Mouse (Mus musculus) kidney, embryonic 15.5 days (tissue): ENCODE data around the gene Uckl1. TPM values are rescaled to one million over a fixed set of nuclear protein-coding genes. Genes with fewer than 3 reads are reported as not detected.

Experiments used
- ATAC-seq: fragments of 200-750 bp; cut with Nextera tagmentation; replicated peaks from 2 replicates; pipeline ENCODE4 v1.8.0; 2017; ENCODE audit warnings: moderate TSS enrichment; ENCODE audit not compliant: low FRiP score
- H3K27ac ChIP-seq: fragments of 300-500 bp; sonication (generic); 2 replicates; pipeline ENCODE4 v1.5.1; 2015; ENCODE audit warnings: mild to moderate bottlenecking, inconsistent platforms
- H3K27me3 ChIP-seq: fragments of 300-500 bp; sonication (generic); 2 replicates; pipeline ENCODE4 v1.6.1; 2015; ENCODE audit warnings: inconsistent platforms
- H3K36me3 ChIP-seq: fragments of 300-500 bp; sonication (generic); 2 replicates; pipeline ENCODE4 v1.6.1; 2015; ENCODE audit warnings: inconsistent platforms
- H3K4me1 ChIP-seq: fragments of 300-500 bp; sonication (generic); 2 replicates; pipeline ENCODE4 v1.6.1; 2015; ENCODE audit warnings: inconsistent platforms
- H3K4me2 ChIP-seq: fragments of 300-500 bp; sonication (generic); 2 replicates; pipeline ENCODE4 v1.6.1; 2015; ENCODE audit warnings: moderate library complexity, mild to moderate bottlenecking, inconsistent platforms
- H3K4me3 ChIP-seq: fragments of 300-500 bp; sonication (generic); replicated peaks from 2 replicates; pipeline ENCODE4 v1.5.1; 2015; ENCODE audit warnings: mild to moderate bottlenecking, inconsistent platforms
- H3K9ac ChIP-seq: fragments of 300-500 bp; sonication (generic); 2 replicates; pipeline ENCODE4 v1.6.1; 2015; ENCODE audit warnings: mild to moderate bottlenecking, inconsistent platforms
- H3K9me3 ChIP-seq: fragments of 300-500 bp; sonication (generic); replicated peaks from 2 replicates; pipeline ENCODE4 v1.6.1; 2016; ENCODE audit warnings: inconsistent platforms
- WGBS: fragments of 180-500 bp; shearing (Covaris S2); methylation state at CpG from one replicate; pipeline ENCODE4 v1.1.7; 2015; ENCODE audit warnings: mixed read lengths; 5-methylcytosine and 5-hydroxymethylcytosine counted together
- microRNA-seq: library from miRNA; unstranded; fragments of <30 nt; microRNA quantifications from one replicate; pipeline ENCODE4, GENCODE M21; 2016
- polyA plus RNA-seq: library from polyadenylated mRNA; unstranded; fragments of >200 nt; fragmentation: Nextera tagmentation; extraction: Ambion mirVana; gene quantifications from 2 replicates; pipeline ENCODE4 v1.2.1, GENCODE M21; 2015

Uckl1 gene
- polyA plus RNA-seq, 1 experiment from 2014 or later: 59.0 TPM

DNA sequence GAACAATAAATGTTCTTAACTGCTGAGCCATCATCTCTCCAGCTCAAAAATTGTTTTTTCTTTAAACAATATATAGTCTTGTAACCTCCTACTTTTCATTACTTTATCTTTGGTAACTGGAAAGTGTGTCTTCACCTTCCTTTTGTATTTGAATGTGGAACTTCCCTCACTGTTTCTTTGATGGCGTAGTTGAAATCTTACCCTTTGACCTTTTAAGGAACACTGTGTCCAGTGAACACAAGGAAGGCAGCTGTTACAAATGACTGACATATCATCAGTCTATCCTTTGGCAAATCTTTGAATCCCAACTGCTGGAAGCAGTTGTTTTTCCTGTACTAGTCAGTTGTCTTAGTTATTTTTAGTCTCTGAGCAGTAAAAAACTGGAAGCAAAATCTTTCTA is 55.6 kb downstream of the Uckl1 start:
- Histone ChIP-seq H3K36me3 (peaks cover 48% of the 10 kb centered on the region), H3K4me2 (no peak overlapping the region), H3K27ac (no peak overlapping the region), H3K27me3 (no peaks in the 10 kb centered on the region), H3K4me3 (no peak overlapping the region), H3K9ac (no peak overlapping the region), H3K4me1 (0 out of 2 replicates have a peak, but pooled peaks cover 3% of the 10 kb centered on the region), H3K9me3 (no peaks in the 10 kb centered on the region)
- WGBS: 91% methylated on average over 1 of the region's 1 CpGs
- ATAC-seq: no peak

- Histone ChIP-seq H3K27me3 (no peaks in the 10 kb centered on the region), H3K4me2 (no peak overlapping the region), H3K9me3 (no peaks in the 10 kb centered on the region), H3K27ac (peak overlapping the region; percentile 57; the same call in 1 of the 2 replicates), H3K9ac (no peak overlapping the region), H3K36me3 (peaks cover 23% of the 10 kb centered on the region), H3K4me1 (peaks cover 18% of the 10 kb centered on the region), H3K4me3 (no peak overlapping the region)
- WGBS: 76% methylated on average over 5 of the region's 5 CpGs
- ATAC-seq: no peak
Observed at GRCm38 (mm10) chr2:181525526-181525925, 59.2 kb downstream of the Uckl1 start.

DNA sequence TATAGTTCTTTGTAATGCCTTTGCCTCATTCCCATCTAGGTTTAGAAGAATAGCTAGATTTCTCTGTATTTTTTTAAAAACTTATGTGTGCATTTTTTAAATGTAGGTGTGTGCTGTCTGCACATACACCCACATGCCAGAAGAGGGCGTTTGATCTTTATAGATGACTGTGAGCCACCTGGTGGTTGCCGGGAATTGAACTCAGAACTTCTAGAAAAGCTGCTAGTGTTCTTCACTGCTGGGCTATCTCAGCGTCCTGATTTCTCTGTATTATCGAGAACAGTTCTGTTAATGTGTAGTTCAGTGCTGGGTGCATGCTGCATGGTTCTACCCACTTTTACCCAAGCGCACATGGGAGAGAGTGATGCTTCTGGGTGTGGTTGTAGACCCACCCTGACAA is 61.9 kb downstream of the Uckl1 start:
- Histone ChIP-seq H3K27ac (no peak overlapping the region), H3K4me1 (peaks cover 26% of the 10 kb centered on the region)

GRCm38 (mm10) chr2:181521491-181521890 is 63.2 kb downstream of the Uckl1 start:
- peak overlapping the region; percentile 90 for H3K4me3 ChIP-seq

More for the DNA sequence above, 61.9 kb downstream of the Uckl1 start:
- Histone ChIP-seq H3K4me2 (no peak overlapping the region), H3K9me3 (no peaks in the 10 kb centered on the region), H3K36me3 (peaks cover 7% of the 10 kb centered on the region; the same call in 1 of the 2 replicates), H3K9ac (no peak overlapping the region), H3K27me3 (no peaks in the 10 kb centered on the region), H3K4me3 (no peak overlapping the region)
- no peak for ATAC-seq
- 73% methylated on average over 5 of the region's 5 CpGs for WGBS

DNA sequence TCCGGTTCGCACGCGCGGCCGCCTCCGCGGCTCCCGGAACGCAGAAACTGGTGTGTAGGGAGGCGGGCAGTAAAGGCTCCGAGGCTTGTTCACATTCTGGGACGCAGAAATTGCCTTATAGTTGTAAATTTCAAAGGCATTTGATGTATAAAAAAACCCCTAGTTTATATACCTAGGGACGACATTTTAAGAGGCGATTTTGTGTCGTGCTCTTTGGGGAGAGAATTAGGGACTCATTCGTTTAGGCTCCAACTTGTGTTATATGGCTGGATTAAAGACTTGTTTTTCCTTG is 63.8 kb downstream of the Uckl1 start:
- Histone ChIP-seq H3K27ac (peak overlapping the region; percentile 99), H3K4me1 (peaks cover 26% of the 10 kb centered on the region), H3K9ac (peak overlapping the region; percentile 95), H3K9me3 (no peaks in the 10 kb centered on the region), H3K27me3 (no peaks in the 10 kb centered on the region), H3K4me3 (peak overlapping the region; percentile 90), H3K4me2 (peak overlapping the region; percentile 66), H3K36me3 (peaks cover 26% of the 10 kb centered on the region)
- WGBS: 0% methylated on average over 17 of the region's 17 CpGs
- no peak for ATAC-seq

More at GRCm38 (mm10) chr2:181521491-181521890, 63.2 kb downstream of the Uckl1 start:
- peak overlapping the region; percentile 95 for H3K9ac ChIP-seq
- H3K4me1 ChIP-seq: peaks cover 26% of the 10 kb centered on the region
- peaks cover 20% of the 10 kb centered on the region for H3K36me3 ChIP-seq
- no peaks in the 10 kb centered on the region for H3K9me3 ChIP-seq
- ATAC-seq: no peak
- H3K27ac ChIP-seq: no peak overlapping the region
- WGBS: 43% methylated on average over 10 of the region's 10 CpGs
- H3K27me3 ChIP-seq: no peaks in the 10 kb centered on the region
- H3K4me2 ChIP-seq: peak overlapping the region; percentile 66

DNA sequence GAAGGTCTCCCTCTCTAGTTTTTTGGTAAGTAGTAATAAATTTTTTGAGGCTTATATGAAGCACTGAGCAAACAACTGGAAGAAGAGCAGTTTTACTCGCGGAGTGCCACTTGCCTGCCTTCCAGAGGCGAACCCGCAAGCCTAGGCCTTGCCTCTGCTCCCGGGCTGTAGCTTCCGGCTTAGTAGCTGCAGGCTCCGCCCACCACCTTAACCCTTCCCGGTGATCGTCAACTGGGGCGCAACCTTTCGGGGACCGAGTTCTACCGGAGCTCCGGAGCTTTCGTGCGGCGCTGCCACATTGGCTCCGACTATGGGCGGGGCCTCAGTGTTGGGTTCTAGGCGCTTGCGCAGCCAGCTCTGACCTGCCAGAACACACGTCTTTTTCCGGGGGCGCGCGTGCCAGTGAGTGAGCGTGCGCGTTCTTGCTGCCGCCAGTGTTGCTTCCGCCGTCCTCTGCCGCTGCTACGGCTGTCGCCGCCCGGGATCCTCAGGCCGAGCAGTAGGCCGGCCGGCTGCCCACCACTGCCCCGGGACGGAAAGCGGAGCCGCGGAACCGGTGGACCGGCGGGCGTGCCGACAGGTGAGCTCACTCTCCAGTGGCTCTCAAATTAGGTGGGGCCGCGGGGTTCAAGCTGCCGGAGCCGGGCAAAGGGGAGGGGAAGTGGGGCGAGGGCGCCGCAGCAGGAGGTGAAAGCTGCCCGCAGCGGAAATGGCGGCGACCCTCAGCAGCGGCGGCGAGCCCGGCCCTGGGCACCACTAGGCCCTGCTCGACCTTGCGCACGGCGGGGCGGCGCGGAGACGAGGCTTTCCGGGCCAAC is 64.4 kb downstream of the Uckl1 start, which contains the start of gene Dnajc5:
Dnajc5 (plus strand) TSS at position 368 of the 818 bp plus-strand sequence.
- peak within 1 kb of the TSS; percentile 95 for H3K9ac ChIP-seq

GRCm38 (mm10) chr2:181519201-181519600 is 65.5 kb downstream of the Uckl1 start:
- WGBS: 50% methylated on average over 3 of the region's 3 CpGs
- Histone ChIP-seq H3K9me3 (no peaks in the 10 kb centered on the region), H3K27me3 (no peaks in the 10 kb centered on the region), H3K36me3 (peaks cover 41% of the 10 kb centered on the region), H3K4me2 (peak overlapping the region; percentile 66), H3K27ac (peak overlapping the region; percentile 99), H3K9ac (peak overlapping the region; percentile 95), H3K4me1 (peaks cover 23% of the 10 kb centered on the region), H3K4me3 (peak overlapping the region; percentile 90)
- no peak for ATAC-seq

More for the DNA sequence above, 64.4 kb downstream of the Uckl1 start, which contains the start of gene Dnajc5:
- Histone ChIP-seq H3K9me3 (no peaks in the 10 kb centered on the region), H3K27me3 (no peaks in the 10 kb centered on the region), H3K27ac (peak within 1 kb of the TSS; percentile 99), H3K4me1 (peaks cover 26% of the 10 kb centered on the region), H3K36me3 (peaks cover 30% of the 10 kb centered on the region), H3K4me2 (peak within 1 kb of the TSS; percentile 66), H3K4me3 (peak within 1 kb of the TSS; percentile 90)
- WGBS: under 1% methylated on average over 74 of the region's 74 CpGs
- ATAC-seq: peak; percentile 98

Small RNAs within 50 kb of the gene (microRNA-seq; reads per million reads assigned to microRNA genes)
- gene Mir7006: not detected

Other genes starting within 250 kb of the Uckl1 start
- gene Zgpat, start 220.0 kb downstream of the Uckl1 start, polyA plus RNA-seq: 41.7 and 43.7 TPM in 2 replicates
- 69.4 and 71.8 TPM in 2 replicates for gene Arfrp1, start 219.5 kb downstream of the Uckl1 start, polyA plus RNA-seq
- 22.6 and 26.7 TPM in 2 replicates for gene Lime1, start 204.8 kb downstream of the Uckl1 start, polyA plus RNA-seq
- gene Zbtb46, start 125.5 kb downstream of the Uckl1 start, polyA plus RNA-seq: 25.5 and 28.0 TPM in 2 replicates
- 0.30 TPM in 1 of 2 replicates, not detected in the other for gene Abhd16b, start 91.7 kb downstream of the Uckl1 start, polyA plus RNA-seq
- 162 and 169 TPM in 2 replicates for gene Tpd52l2, start 87.8 kb downstream of the Uckl1 start, polyA plus RNA-seq
- gene Dnajc5, start 64.4 kb downstream of the Uckl1 start, polyA plus RNA-seq: 84.4 and 88.6 TPM in 2 replicates
- gene Prpf6, start 7.0 kb upstream of the Uckl1 start, polyA plus RNA-seq: 67.4 and 69.5 TPM in 2 replicates
- gene Zfp512b, start 7.9 kb upstream of the Uckl1 start, polyA plus RNA-seq: 43.1 and 51.6 TPM in 2 replicates
- 24.6 and 26.3 TPM in 2 replicates for gene Samd10, start 14.3 kb upstream of the Uckl1 start, polyA plus RNA-seq
- gene Gm29797, start 72.1 kb upstream of the Uckl1 start, polyA plus RNA-seq: 0.21 TPM in 1 of 2 replicates, not detected in the other
- 48.1 and 49.9 TPM in 2 replicates for gene Sox18, start 86.7 kb upstream of the Uckl1 start, polyA plus RNA-seq
- 25.6 and 25.9 TPM in 2 replicates for gene Tcea2, start 95.4 kb upstream of the Uckl1 start, polyA plus RNA-seq
- gene Rgs19, start 109.1 kb upstream of the Uckl1 start, polyA plus RNA-seq: 56.6 and 61.7 TPM in 2 replicates
- 0.22 TPM in 1 of 2 replicates, not detected in the other for gene Lkaaear1, start 113.5 kb upstream of the Uckl1 start, polyA plus RNA-seq
- 0.36 and 1.9 TPM in 2 replicates for gene Oprl1, start 130.1 kb upstream of the Uckl1 start, polyA plus RNA-seq
- gene Myt1, start 178.4 kb upstream of the Uckl1 start, polyA plus RNA-seq: 0.26 and 0.71 TPM in 2 replicates